Mouse (Mus musculus): ENCODE data around the gene Ackr4. TPM values are rescaled to one million over a fixed set of nuclear protein-coding genes. Genes with fewer than 3 reads are reported as not detected.

The Ackr4 gene
- total RNA-seq (2021) = under 1 TPM; 0.23 to 0.40 TPM
- long read RNA-seq, partial matches to known transcripts = 0 of 3 reads
- long read RNA-seq, other reads (novel, unspliced or antisense) = 1 of 3 reads

DNA sequence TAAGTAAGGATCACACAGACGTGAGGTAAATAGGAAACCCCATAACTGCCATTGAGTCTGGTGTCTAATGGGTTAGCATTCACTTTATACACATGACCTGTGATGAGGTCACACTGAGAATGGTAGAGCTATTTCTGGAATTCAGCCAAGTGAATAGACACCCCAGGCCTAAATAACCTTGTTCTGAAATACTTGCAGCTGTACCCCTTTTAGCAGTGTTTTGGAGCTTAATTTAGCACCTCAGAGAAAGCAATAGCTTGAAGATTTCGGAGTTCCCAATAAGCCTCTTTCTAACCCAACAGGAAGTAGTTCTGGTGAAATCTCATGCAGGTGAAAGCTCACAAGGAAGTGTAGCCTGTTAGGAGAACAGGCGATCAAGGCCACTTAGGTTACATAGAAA is at the start of gene Ackr4:
Ackr4 (minus strand) TSS at position 101 of the 400 bp plus-strand sequence.
- DNase-seq (ENCODE audit: low spot score in 2 of 2) = no peak

DNA sequence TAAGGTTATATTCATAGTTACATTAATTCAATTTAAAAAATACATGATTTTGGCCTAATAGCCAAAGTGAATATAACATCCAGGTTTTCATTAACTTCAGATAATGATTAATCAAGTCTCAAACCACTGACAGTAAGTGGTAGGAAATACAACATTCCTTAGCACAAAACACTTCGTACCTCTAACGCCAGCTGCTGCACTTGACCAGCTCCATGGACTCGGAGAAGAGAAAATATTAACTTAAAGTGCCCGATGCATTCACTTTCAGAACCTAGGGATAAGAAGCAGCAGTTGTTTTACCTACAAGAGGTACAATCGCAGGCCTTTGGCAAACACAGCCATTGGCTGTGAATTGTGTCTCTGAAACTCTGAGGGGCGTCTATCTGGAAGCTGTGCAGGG is 45.6 kb upstream of the Ackr4 start:
- DNase-seq (ENCODE audit: low spot score in 2 of 2) = no peak

DNA sequence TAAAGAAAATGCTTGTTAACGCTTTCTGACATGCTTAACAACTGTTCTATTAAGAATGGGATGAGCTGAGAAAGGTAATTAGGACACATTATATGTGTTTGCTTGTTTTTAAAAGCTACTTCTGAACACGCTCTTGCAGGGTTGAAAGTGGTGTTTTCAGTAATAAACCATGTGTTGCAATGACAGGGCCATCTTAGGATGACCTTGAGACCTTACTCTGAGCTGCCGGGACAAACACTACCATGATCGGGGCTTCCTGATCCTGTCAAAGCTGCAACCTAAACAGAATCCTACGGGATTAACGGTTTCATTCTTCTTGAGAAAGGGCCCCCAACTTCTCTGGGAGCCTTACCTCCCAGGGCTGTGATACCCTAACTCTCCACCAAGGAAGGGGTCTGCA is 44.9 kb upstream of the Ackr4 start:
- no peak for DNase-seq (ENCODE audit: low spot score in 2 of 2)

DNA sequence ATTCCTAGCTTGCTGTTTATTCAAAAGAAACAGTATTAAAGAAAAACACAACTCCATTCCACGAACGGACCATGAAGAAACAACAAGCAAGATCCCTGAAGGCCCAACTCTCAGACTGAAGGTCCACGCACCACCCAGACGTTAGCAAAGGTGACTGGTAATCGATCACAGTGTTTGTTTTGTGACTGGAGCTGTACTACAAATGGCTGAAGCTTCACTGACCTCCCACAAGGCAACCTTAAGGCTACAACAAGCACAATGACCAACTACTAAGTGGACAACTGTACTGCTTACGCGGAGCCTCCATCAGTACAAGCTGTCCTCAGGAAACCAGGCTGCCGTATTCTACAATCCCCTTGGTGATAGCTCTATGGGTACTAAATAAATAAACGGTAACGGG is 43.3 kb upstream of the Ackr4 start:
- no peak for DNase-seq (ENCODE audit: low spot score in 2 of 2)

GRCm38 (mm10) chr9:104165926-104166325 is 39.2 kb upstream of the Ackr4 start:
- no peak for DNase-seq (ENCODE audit: low spot score in 2 of 2)

- DNase-seq (ENCODE audit: low spot score in 2 of 2) = no peak
These were observed 37.5 kb upstream of the Ackr4 start for GRCm38 (mm10) chr9:104164194-104164593.

- DNase-seq (ENCODE audit: low spot score in 2 of 2) = no peak
These were observed 34.4 kb upstream of the Ackr4 start for GRCm38 (mm10) chr9:104161117-104161516.

GRCm38 (mm10) chr9:104157291-104157690 is 30.6 kb upstream of the Ackr4 start:
- DNase-seq (ENCODE audit: low spot score in 2 of 2) = no peak

- no peak for DNase-seq (ENCODE audit: low spot score in 2 of 2)
These were observed 29.8 kb upstream of the Ackr4 start for GRCm38 (mm10) chr9:104156506-104156905.

- DNase-seq (ENCODE audit: low spot score in 2 of 2) = no peak
These were observed 28.5 kb upstream of the Ackr4 start for GRCm38 (mm10) chr9:104155100-104155715.

DNA sequence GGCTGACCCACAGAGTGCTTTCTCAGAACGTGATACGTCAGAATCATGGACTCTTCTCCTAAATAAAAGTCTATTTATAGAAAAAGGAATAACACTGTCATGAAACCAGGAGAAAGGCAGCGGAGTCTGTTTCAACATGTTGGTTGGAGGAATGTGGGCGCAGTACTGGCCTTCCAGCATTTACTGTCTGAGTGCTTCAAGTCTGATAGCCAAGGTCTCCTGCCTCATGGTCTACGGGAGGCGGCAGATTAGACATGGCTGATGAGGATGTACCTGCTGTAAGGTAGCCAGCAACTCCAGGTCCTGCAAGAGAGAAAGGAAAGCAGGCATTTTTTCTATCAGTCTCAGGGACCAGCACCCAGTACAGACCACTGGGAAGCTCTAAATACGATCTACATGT is 25.4 kb upstream of the Ackr4 start:
- no peak for DNase-seq (ENCODE audit: low spot score in 2 of 2)

- DNase-seq (ENCODE audit: low spot score in 2 of 2) = no peak
These were observed 22.2 kb upstream of the Ackr4 start for GRCm38 (mm10) chr9:104148969-104149368.

DNA sequence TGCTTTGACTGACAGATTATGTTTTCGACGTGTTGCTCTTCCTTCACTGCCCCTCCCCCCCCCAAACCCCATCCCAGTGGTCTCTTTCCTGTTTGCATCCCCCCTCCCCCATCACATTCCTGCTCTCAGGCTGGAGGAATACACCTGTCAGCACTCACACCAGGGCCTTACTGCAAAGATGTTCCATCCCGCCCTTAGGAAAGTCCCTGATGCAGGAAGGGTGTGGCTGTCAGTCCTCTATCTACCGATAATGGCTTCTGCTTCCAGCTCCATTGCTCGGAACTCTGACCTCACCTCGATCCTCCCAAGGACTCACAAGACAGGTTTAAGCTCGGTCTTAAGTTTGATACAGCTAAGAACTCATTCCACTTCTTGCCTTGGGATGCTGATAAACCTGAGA is 19.9 kb upstream of the Ackr4 start:
- DNase-seq (ENCODE audit: low spot score in 2 of 2) = no peak

GRCm38 (mm10) chr9:104144314-104144996 is 17.7 kb upstream of the Ackr4 start:
- no peak for DNase-seq (ENCODE audit: low spot score in 2 of 2)

GRCm38 (mm10) chr9:104142805-104143204 is 16.1 kb upstream of the Ackr4 start:
- DNase-seq (ENCODE audit: low spot score in 2 of 2) = no peak

DNA sequence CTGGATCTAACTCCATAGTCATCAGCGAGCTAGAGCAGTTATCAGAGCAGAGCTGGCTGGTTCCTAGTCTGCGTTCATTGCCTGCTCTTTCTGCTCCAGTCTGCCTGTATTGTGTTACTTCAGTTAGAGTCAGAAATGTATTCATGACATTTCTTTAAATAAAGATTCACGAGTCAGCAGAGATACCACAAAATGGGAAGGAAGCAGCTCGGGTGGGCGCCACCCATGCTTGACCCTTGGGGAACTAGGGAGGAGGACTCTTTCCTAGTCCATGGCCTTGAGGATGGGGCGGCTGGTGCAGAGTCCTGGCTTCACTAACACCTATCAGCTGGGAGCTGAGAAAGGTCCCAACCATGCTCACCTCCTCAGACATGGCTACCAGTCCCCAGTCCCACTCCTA is 13.6 kb upstream of the Ackr4 start:
- no peak for DNase-seq (ENCODE audit: low spot score in 2 of 2)

DNA sequence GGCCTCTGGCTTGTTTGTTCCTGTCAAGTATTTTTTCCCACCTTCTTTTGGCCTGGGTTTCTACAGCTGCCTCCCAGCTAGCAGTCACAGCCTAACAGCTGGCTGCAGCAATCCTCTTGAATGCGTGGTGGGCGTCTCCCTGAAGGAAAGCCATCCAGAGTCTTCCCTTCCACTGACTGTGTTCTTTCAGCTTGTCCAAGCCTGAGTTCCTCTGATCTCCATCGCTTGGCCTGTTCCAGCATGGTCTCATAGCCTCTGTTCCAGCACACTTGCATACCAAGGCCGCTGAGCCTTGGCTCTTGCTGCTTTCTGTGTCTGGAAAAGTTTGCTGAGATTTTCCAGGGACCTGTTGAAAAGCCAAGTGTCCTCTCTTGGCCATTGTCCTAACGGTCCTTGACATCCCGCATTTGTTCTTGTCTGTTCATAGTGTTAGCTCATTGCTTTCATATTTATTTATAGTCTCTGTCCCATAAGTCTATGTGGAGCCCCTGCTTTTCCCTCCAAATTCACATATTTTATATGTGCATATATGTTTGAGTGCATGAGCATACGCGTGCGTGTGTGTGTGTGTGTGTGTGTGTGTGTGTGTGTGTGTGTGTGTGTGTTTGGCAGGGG is 3.5 kb upstream of the Ackr4 start:
- DNase-seq (ENCODE audit: low spot score in 2 of 2) = no peak

DNA sequence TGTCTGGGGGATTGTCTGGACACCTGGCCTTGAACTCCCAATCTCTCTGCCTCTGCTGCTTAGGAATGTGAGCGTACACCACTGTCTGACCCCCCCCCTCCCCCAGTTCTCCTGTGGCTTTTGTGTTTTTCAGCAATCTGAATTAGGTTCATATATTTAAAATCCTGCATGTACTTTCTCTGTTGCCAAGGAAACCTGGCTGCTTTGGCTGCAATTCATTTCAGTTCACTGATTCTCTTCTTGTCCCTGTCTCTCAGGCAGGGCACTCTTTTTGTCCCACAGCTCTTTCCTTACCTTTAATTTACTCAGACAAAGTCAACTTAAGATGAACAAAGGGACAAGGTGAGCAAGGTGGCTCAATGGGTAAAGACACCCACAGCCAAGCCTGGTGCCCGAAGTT is 1.4 kb upstream of the Ackr4 start:
- no peak for DNase-seq (ENCODE audit: low spot score in 2 of 2)

DNA sequence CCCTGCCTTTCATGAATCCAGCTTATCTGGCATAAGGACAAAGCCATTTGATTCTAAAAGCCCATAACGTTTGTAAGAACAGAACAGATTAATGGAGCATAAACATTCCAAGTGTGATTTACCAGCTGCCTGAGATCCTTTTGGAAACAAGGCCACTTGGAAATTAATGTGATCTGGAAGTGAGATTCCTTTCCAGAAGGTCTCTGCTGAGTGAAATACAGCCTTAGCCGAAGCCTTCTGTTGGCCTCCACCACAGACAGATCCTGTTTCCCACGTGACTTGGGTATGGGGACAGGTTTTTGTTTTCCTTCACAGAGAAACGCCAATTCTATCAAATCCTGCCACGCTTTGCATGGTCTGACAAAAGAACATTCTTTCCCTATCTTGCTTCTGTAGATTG is 3.1 kb downstream of the Ackr4 start:
- no peak for DNase-seq (ENCODE audit: low spot score in 2 of 2)

GRCm38 (mm10) chr9:104123101-104123500 is 3.6 kb downstream of the Ackr4 start:
- DNase-seq (ENCODE audit: low spot score in 2 of 2) = no peak

DNA sequence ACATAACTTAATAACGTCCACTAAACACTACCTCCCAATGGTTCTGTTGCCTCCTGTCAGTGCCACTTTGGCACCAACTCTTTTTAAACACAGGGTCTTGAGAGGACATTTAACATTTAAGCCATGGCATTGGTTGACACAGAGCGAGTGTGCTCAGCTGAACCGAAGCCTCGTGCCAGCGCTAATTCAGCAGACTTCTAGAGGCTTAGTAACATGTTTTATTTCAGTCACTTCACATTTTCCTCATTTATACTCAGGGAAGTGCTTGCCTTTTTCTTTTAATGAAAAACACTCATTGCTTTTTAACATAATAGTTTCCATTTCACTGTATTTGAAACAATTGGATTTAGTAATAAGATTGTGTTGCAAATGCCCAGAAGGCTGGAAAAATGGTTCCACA is 17.6 kb downstream of the Ackr4 start:
- DNase-seq (ENCODE audit: low spot score in 2 of 2) = no peak

DNA sequence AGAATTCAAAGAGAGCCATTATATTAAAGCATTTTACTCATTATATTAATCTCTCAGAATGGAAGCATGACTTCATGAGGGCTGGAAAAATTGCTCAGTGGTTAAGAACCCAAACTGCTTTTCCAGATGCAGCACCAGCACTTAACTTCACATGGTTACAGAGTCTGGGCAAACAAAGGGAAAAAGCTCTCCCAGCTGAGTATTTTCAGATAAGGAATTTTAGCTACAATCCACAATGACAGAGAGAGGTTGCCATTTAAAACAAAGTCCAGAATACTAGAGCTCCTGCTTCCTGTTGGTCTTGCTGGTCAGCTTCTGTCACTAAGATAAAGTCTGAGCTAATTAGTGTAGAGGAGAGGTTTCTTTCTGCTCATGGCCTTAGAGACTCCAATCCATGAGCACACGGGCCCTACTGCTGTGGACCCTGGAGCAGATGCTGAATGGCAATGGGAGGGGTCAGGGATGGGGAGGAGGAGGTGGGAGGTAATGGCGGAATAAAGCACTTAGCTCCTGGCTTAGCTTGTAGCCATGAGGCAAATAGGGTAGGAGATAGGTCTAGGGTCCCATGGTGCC is 18.1 kb downstream of the Ackr4 start:
- no peak for DNase-seq (ENCODE audit: low spot score in 2 of 2)
